Mouse (Mus musculus) forebrain, embryonic 15.5 days (tissue): ENCODE measurements at regions not wholly inside any gene's neighbourhood (a gene's known extent, or its start where the extent isn't known, plus 50 kb on each side); places are given as distances from the start of the nearest gene placed in this dataset.

ENCODE experiments used
- ATAC-seq: fragments of 200-750 bp; cut with Nextera tagmentation; replicated peaks from 2 replicates; pipeline ENCODE4 v1.8.0; 2017; ENCODE audit warnings: mild to moderate bottlenecking, moderate TSS enrichment, moderate library complexity
- H3K27ac ChIP-seq: fragments of 300-500 bp; sonication (generic); replicated peaks from 2 replicates; pipeline ENCODE4 v1.5.1; 2015; ENCODE audit warnings: mild to moderate bottlenecking, inconsistent platforms
- H3K27me3 ChIP-seq: fragments of 300-500 bp; sonication (generic); 2 replicates; pipeline ENCODE4 v1.6.1; 2015; ENCODE audit warnings: inconsistent platforms
- H3K36me3 ChIP-seq: fragments of 300-500 bp; sonication (generic); 2 replicates; pipeline ENCODE4 v1.6.1; 2015; ENCODE audit warnings: mild to moderate bottlenecking, inconsistent platforms
- H3K4me1 ChIP-seq: fragments of 300-500 bp; sonication (generic); 2 replicates; pipeline ENCODE4 v1.6.1; 2015; ENCODE audit warnings: inconsistent platforms
- H3K4me2 ChIP-seq: fragments of 300-500 bp; sonication (generic); replicated peaks from 2 replicates; pipeline ENCODE4 v1.6.1; 2015; ENCODE audit warnings: mild to moderate bottlenecking, inconsistent platforms
- H3K4me3 ChIP-seq: fragments of 300-500 bp; sonication (generic); 2 replicates; pipeline ENCODE4 v1.5.1; 2015; ENCODE audit warnings: mild to moderate bottlenecking, inconsistent platforms
- H3K9ac ChIP-seq: fragments of 300-500 bp; sonication (generic); replicated peaks from 2 replicates; pipeline ENCODE4 v1.6.1; 2015; ENCODE audit warnings: mild to moderate bottlenecking, inconsistent platforms
- H3K9me3 ChIP-seq: fragments of 300-500 bp; sonication (generic); 2 replicates; pipeline ENCODE4 v1.6.1; 2016; ENCODE audit warnings: inconsistent platforms
- WGBS: fragments of 180-500 bp; shearing (Covaris S2); methylation state at CpG from one replicate; pipeline ENCODE4 v1.1.7; 2015; ENCODE audit warnings: mixed read lengths; 5-methylcytosine and 5-hydroxymethylcytosine counted together

- H3K4me2 ChIP-seq = no peak overlapping the region
- 61% methylated on average over 2 of the region's 2 CpGs for WGBS
- no peak overlapping the region for H3K27ac ChIP-seq
- no peak overlapping the region for H3K4me3 ChIP-seq
- no peak overlapping the region for H3K9ac ChIP-seq
- no peaks in the 10 kb centered on the region for H3K4me1 ChIP-seq
- H3K36me3 ChIP-seq = no peaks in the 10 kb centered on the region
- H3K9me3 ChIP-seq = no peaks in the 10 kb centered on the region
- no peaks in the 10 kb centered on the region for H3K27me3 ChIP-seq
- ATAC-seq = no peak
These were observed 1209.5 kb downstream of the Sorcs3 start for GRCm38 (mm10) chr19:49415326-49415725.

DNA sequence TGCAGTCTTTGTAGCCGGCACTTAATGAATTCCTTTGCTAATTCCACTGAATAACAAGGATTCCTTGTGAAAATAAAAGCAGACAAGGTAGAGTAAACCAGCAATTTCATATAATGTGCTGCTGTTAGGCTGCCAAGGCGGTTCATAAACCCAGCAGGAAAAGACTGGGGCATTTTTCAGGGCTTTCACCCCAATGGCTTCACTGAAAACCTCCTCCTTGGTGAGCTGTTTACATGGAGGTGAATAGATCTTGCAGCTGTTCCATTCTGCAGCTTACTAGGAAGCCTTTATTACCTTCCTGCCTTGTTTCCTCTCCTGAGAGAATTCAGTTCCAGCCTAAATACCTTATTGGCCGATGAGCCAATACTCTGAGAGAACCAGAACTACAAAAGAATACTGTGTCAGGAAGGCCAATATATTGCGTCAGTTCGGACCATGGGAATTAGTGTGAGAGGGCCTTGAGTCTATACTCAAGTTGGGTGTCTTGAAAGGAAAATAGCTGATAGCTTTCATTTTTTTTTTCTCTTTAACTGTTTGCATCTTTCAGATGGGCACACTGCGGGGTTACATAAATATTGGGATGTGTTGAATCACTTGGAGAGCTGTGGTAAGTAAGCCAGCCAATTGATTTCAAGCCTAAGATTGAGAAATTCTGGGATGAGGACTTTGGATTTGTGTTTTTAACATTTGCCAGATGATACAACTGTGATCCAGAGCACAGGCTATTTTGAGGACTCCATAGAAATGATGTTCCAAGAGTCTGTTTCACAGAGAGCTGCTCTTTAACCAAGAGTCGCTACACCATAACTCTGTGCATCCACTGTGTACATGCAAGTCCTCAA is 1217.5 kb downstream of the Sorcs3 start:
- peak; percentile 58; the same call in 1 of the 2 replicates for ATAC-seq
- Histone ChIP-seq H3K4me3 (no peak overlapping the region), H3K4me1 (peaks cover 14% of the 10 kb centered on the region; the same call in 1 of the 2 replicates), H3K9me3 (no peaks in the 10 kb centered on the region), H3K9ac (no peak overlapping the region), H3K36me3 (no peaks in the 10 kb centered on the region), H3K27me3 (no peaks in the 10 kb centered on the region), H3K4me2 (no peak overlapping the region), H3K27ac (no peak overlapping the region)
- WGBS = 35% methylated on average over 7 of the region's 7 CpGs
